Mouse (Mus musculus): ENCODE data around the gene Specc1.

GRCm38 (mm10) chr11:62164357-62164756, 207.8 kb downstream of the Specc1 start:
- TF ChIP-seq POLR2A (IDR thresholded peaks at IDR 0.05; ENCODE audit: insufficient read length, low read depth) = no peak
- TF ChIP-seq TCF12 (IDR thresholded peaks at IDR 0.05; ENCODE audit: insufficient read depth, poor library complexity, severe bottlenecking) = no peak
- no peak for TF ChIP-seq MAX (IDR thresholded peaks at IDR 0.05; ENCODE audit: low read depth)
- no peak for TF ChIP-seq E2F4 (IDR thresholded peaks at IDR 0.05; ENCODE audit: insufficient read depth)
- TF ChIP-seq USF1 (IDR thresholded peaks at IDR 0.05; ENCODE audit: low read depth) = no peak
- TF ChIP-seq POLR2AphosphoS2 (IDR thresholded peaks at IDR 0.05; ENCODE audit: insufficient read length, low read depth) = no peak
- no peak for TF ChIP-seq MYOG (IDR thresholded peaks at IDR 0.05; ENCODE audit: control insufficient read depth in 1 of 3, insufficient read depth in 1 of 3, insufficient read length in 2 of 3, low read depth in 2 of 3)

All from myocyte (in vitro differentiated cells).